Mouse (Mus musculus) 416B (cell line): ENCODE results near the gene Eno4.

Experiments
- DNase-seq: peaks from one replicate; pipeline ENCODE4 v3.0.0; 2011; ENCODE audit warnings: low read depth

Gene Eno4

GRCm38 (mm10) chr19:58974126-58974525 lies 30.9 kb downstream of the Eno4 start:
- no peak for DNase-seq

GRCm38 (mm10) chr19:58975216-58975863 lies 32.1 kb downstream of the Eno4 start:
- no peak for DNase-seq

- DNase-seq: peak; percentile 84
These were observed 35.4 kb downstream of the Eno4 start for GRCm38 (mm10) chr19:58978401-58979171.

GRCm38 (mm10) chr19:58979436-58980055 lies 36.3 kb downstream of the Eno4 start:
- peak; percentile 52 for DNase-seq

GRCm38 (mm10) chr19:58980056-58980440 lies 36.8 kb downstream of the Eno4 start:
- DNase-seq: no peak

- DNase-seq: no peak
These were observed 38.3 kb downstream of the Eno4 start for GRCm38 (mm10) chr19:58981571-58981970.

GRCm38 (mm10) chr19:59002827-59003226 lies 59.6 kb downstream of the Eno4 start:
- DNase-seq: no peak

GRCm38 (mm10) chr19:59006577-59007340 lies 63.5 kb downstream of the Eno4 start:
- DNase-seq: no peak

- no peak for DNase-seq
These were observed 67.6 kb downstream of the Eno4 start for GRCm38 (mm10) chr19:59010802-59011201.
